Mouse (Mus musculus): ENCODE measurements at regions not wholly inside any gene's neighbourhood (a gene's known extent, or its start where the extent isn't known, plus 50 kb on each side); places are given as distances from the start of the nearest gene placed in this dataset.

DNA sequence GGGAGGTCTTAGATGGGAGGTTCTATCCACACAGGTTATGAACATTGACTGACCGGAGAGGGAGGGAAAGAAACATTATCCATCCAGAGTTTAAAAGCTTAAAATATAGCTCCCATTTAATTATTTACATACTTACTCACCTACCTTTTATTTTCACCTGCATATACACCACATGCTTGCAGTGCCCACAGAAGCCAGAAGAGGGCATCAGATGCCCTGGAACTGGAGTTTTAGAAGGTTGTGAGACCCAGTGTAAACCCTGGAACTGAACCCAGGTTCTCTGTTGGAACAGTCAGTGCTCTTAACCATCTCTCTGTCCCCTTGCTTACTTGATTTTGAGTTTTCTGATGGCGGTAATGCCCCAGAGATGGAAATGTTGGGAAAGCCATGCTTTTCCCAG lies 192.7 kb upstream of the Msx2 start:
- Histone ChIP-seq H3ac (ENCODE audit: control insufficient read depth, insufficient read length) (no peak overlapping the region), H3K4me2 (ENCODE audit: low read depth) (no peak overlapping the region), H3K27me3 (ENCODE audit: control insufficient read depth, insufficient read depth, insufficient read length) (peaks cover 8% of the 10 kb centered on the region), H3K36me3 (ENCODE audit: control insufficient read depth, insufficient read depth) (no peaks in the 10 kb centered on the region), H3K79me2 (ENCODE audit: control insufficient read depth, insufficient read depth) (no peaks in the 10 kb centered on the region), H3K4me3 (no peak overlapping the region)
- TF ChIP-seq CEBPB (IDR thresholded peaks at IDR 0.05; ENCODE audit: insufficient read depth, poor library complexity, severe bottlenecking): no peak
- no peak for TF ChIP-seq E2F4 (IDR thresholded peaks at IDR 0.05; ENCODE audit: insufficient read depth)
- no peak for TF ChIP-seq MYOD1 (IDR thresholded peaks at IDR 0.05; ENCODE audit: control insufficient read depth in 1 of 3, insufficient read length in 2 of 3, low read depth in 2 of 3)
- no peak for TF ChIP-seq REST (IDR thresholded peaks at IDR 0.05; ENCODE audit: insufficient read depth, insufficient read length)
- no peak for TF ChIP-seq MAX (IDR thresholded peaks at IDR 0.05; ENCODE audit: low read depth)
- no peak for TF ChIP-seq TCF3 (IDR thresholded peaks at IDR 0.05; ENCODE audit: insufficient read length, low read depth)
- TF ChIP-seq USF1 (IDR thresholded peaks at IDR 0.05; ENCODE audit: low read depth): no peak
- TF ChIP-seq TCF12 (IDR thresholded peaks at IDR 0.05; ENCODE audit: insufficient read depth, poor library complexity, severe bottlenecking): no peak
- TF ChIP-seq POLR2A (IDR thresholded peaks at IDR 0.05; ENCODE audit: insufficient read length, low read depth): no peak
- TF ChIP-seq SRF (IDR thresholded peaks at IDR 0.05; ENCODE audit: control insufficient read depth, insufficient read length, low read depth): no peak

GRCm38 (mm10) chr13:53664631-53665230 lies 191.9 kb upstream of the Msx2 start:
- no peak overlapping the region for H3K4me2 ChIP-seq (ENCODE audit: low read depth)
- no peak overlapping the region for H3K4me3 ChIP-seq
- H3ac ChIP-seq (ENCODE audit: control insufficient read depth, insufficient read length): no peak overlapping the region
- H3K36me3 ChIP-seq (ENCODE audit: control insufficient read depth, insufficient read depth): no peaks in the 10 kb centered on the region
- TF ChIP-seq SRF (IDR thresholded peaks at IDR 0.05; ENCODE audit: control insufficient read depth, insufficient read length, low read depth): no peak
- no peak for TF ChIP-seq MAX (IDR thresholded peaks at IDR 0.05; ENCODE audit: low read depth)
- TF ChIP-seq USF1 (IDR thresholded peaks at IDR 0.05; ENCODE audit: low read depth): no peak
- no peak for TF ChIP-seq MYOG (IDR thresholded peaks at IDR 0.05; ENCODE audit: control insufficient read depth in 1 of 3, insufficient read depth in 1 of 3, insufficient read length in 2 of 3, low read depth in 2 of 3)
- no peak for TF ChIP-seq MYOD1 (IDR thresholded peaks at IDR 0.05; ENCODE audit: control insufficient read depth in 1 of 3, insufficient read length in 2 of 3, low read depth in 2 of 3)
- TF ChIP-seq TCF3 (IDR thresholded peaks at IDR 0.05; ENCODE audit: insufficient read length, low read depth): no peak
- no peaks in the 10 kb centered on the region for H3K79me2 ChIP-seq (ENCODE audit: control insufficient read depth, insufficient read depth)
- no peaks in the 10 kb centered on the region for H3K27me3 ChIP-seq (ENCODE audit: control insufficient read depth, insufficient read depth, insufficient read length)

DNA sequence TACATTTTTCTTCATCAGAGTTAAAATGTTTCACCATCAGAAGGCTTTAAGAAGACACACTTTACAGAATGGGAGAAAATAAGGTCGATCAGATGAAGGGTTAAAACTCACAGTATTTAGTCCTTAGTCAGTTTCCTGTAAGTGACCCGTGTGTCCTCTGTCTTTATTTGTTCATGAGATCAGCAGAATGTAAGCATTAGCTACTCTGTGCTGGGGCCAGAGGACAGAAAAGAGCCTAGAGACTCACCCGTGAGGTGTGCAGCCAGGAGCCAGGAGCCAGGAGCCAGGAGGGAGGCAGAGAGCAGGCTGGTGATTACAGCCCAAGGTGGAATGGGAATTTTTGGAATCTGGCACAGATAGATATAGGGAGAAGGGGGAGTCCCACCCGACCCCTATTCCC lies 180.0 kb upstream of the Msx2 start:
- H3K36me3 ChIP-seq (ENCODE audit: control insufficient read depth, insufficient read depth): no peaks in the 10 kb centered on the region
- H3K4me3 ChIP-seq: no peak overlapping the region
- H3ac ChIP-seq (ENCODE audit: control insufficient read depth, insufficient read length): no peak overlapping the region

GRCm38 (mm10) chr13:53648353-53648752 lies 175.5 kb upstream of the Msx2 start:
- Histone ChIP-seq H3K79me2 (ENCODE audit: control insufficient read depth, insufficient read depth) (no peaks in the 10 kb centered on the region), H3K4me2 (ENCODE audit: low read depth) (no peak overlapping the region), H3K4me3 (no peak overlapping the region), H3K27me3 (ENCODE audit: control insufficient read depth, insufficient read depth, insufficient read length) (peaks cover 6% of the 10 kb centered on the region), H3ac (ENCODE audit: control insufficient read depth, insufficient read length) (no peak overlapping the region), H3K36me3 (ENCODE audit: control insufficient read depth, insufficient read depth) (no peaks in the 10 kb centered on the region)
- TF ChIP-seq TCF3 (IDR thresholded peaks at IDR 0.05; ENCODE audit: insufficient read length, low read depth): no peak

More for the DNA sequence above, 180.0 kb upstream of the Msx2 start:
- H3K27me3 ChIP-seq (ENCODE audit: control insufficient read depth, insufficient read depth, insufficient read length): peaks cover 6% of the 10 kb centered on the region
- no peak overlapping the region for H3K4me2 ChIP-seq (ENCODE audit: low read depth)
- TF ChIP-seq USF1 (IDR thresholded peaks at IDR 0.05; ENCODE audit: low read depth) (no peak), MAX (IDR thresholded peaks at IDR 0.05; ENCODE audit: low read depth) (no peak), TCF3 (IDR thresholded peaks at IDR 0.05; ENCODE audit: insufficient read length, low read depth) (no peak), SRF (IDR thresholded peaks at IDR 0.05; ENCODE audit: control insufficient read depth, insufficient read length, low read depth) (no peak), MYOG (IDR thresholded peaks at IDR 0.05; ENCODE audit: control insufficient read depth in 1 of 3, insufficient read depth in 1 of 3, insufficient read length in 2 of 3, low read depth in 2 of 3) (no peak), TCF12 (IDR thresholded peaks at IDR 0.05; ENCODE audit: insufficient read depth, poor library complexity, severe bottlenecking) (no peak), REST (IDR thresholded peaks at IDR 0.05; ENCODE audit: insufficient read depth, insufficient read length) (no peak), MYOD1 (IDR thresholded peaks at IDR 0.05; ENCODE audit: control insufficient read depth in 1 of 3, insufficient read length in 2 of 3, low read depth in 2 of 3) (no peak), CEBPB (IDR thresholded peaks at IDR 0.05; ENCODE audit: insufficient read depth, poor library complexity, severe bottlenecking) (no peak), POLR2AphosphoS2 (IDR thresholded peaks at IDR 0.05; ENCODE audit: insufficient read length, low read depth) (no peak), E2F4 (IDR thresholded peaks at IDR 0.05; ENCODE audit: insufficient read depth) (no peak), POLR2A (IDR thresholded peaks at IDR 0.05; ENCODE audit: insufficient read length, low read depth) (no peak)
- no peaks in the 10 kb centered on the region for H3K79me2 ChIP-seq (ENCODE audit: control insufficient read depth, insufficient read depth)

DNA sequence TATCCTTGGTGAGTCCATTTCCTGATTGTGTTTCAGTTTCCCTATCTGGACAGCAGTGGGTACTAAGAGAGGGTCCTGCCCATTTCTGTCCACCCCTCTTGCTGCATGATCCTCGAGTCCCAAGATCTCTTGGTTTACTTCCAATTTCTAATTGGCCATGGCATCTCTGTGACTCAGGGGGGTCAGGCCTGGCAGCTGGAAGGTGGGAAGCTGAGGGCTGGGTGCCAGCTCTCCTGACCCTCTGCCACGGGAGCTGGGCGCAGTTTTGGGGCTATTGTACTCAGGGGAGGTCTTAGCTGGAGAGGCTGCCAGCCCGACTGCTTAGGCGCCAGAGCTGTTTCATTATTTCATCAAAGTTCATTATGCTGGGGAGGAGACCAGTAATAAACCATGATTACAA lies 169.7 kb upstream of the Msx2 start:
- Histone ChIP-seq H3K4me2 (ENCODE audit: low read depth) (no peak overlapping the region), H3ac (ENCODE audit: control insufficient read depth, insufficient read length) (no peak overlapping the region), H3K27me3 (ENCODE audit: control insufficient read depth, insufficient read depth, insufficient read length) (peaks cover 14% of the 10 kb centered on the region), H3K79me2 (ENCODE audit: control insufficient read depth, insufficient read depth) (no peaks in the 10 kb centered on the region), H3K36me3 (ENCODE audit: control insufficient read depth, insufficient read depth) (no peaks in the 10 kb centered on the region), H3K4me3 (no peak overlapping the region)
- no peak for TF ChIP-seq TCF12 (IDR thresholded peaks at IDR 0.05; ENCODE audit: insufficient read depth, poor library complexity, severe bottlenecking)
- TF ChIP-seq USF1 (IDR thresholded peaks at IDR 0.05; ENCODE audit: low read depth): no peak
- no peak for TF ChIP-seq MAX (IDR thresholded peaks at IDR 0.05; ENCODE audit: low read depth)
- TF ChIP-seq TCF3 (IDR thresholded peaks at IDR 0.05; ENCODE audit: insufficient read length, low read depth): no peak
- TF ChIP-seq E2F4 (IDR thresholded peaks at IDR 0.05; ENCODE audit: insufficient read depth): no peak
- TF ChIP-seq MYOG (IDR thresholded peaks at IDR 0.05; ENCODE audit: control insufficient read depth in 1 of 3, insufficient read depth in 1 of 3, insufficient read length in 2 of 3, low read depth in 2 of 3): no peak
- TF ChIP-seq SRF (IDR thresholded peaks at IDR 0.05; ENCODE audit: control insufficient read depth, insufficient read length, low read depth): no peak
- TF ChIP-seq MYOD1 (IDR thresholded peaks at IDR 0.05; ENCODE audit: control insufficient read depth in 1 of 3, insufficient read length in 2 of 3, low read depth in 2 of 3): no peak
- TF ChIP-seq CEBPB (IDR thresholded peaks at IDR 0.05; ENCODE audit: insufficient read depth, poor library complexity, severe bottlenecking): no peak
- TF ChIP-seq REST (IDR thresholded peaks at IDR 0.05; ENCODE audit: insufficient read depth, insufficient read length): no peak
- no peak for TF ChIP-seq POLR2AphosphoS2 (IDR thresholded peaks at IDR 0.05; ENCODE audit: insufficient read length, low read depth)
- TF ChIP-seq POLR2A (IDR thresholded peaks at IDR 0.05; ENCODE audit: insufficient read length, low read depth): no peak

Measured in myocyte (in vitro differentiated cells).